Mouse (Mus musculus) monocyte, adult 5-6 weeks (primary cell): ENCODE measurements around the gene Gm45062. TPM values are rescaled to one million over a fixed set of nuclear protein-coding genes. Genes with fewer than 3 reads are reported as not detected.
A peak's percentile ranks its signal among the peaks of the same experiment; 100 is the strongest.

Experiments used
- ATAC-seq: fragments of 153-309, 156-312 bp; replicated peaks from 2 replicates; pipeline ENCODE4 v1.8.0; 2017; ENCODE audit warnings: mild to moderate bottlenecking; ENCODE audit not compliant: low TSS enrichment, insufficient number of reproducible peaks, severe bottlenecking, poor library complexity, low FRiP score
- total RNA-seq: library from RNA; stranded (forward); fragments of 200-1000, 200-491, 200-594 nt; gene quantifications from 3 replicates; pipeline ENCODE4 v1.2.3, GENCODE M21; 2017

Gm45062 gene
- total RNA-seq, 1 experiment from 2014 or later, result 11.0 TPM

- no peak for ATAC-seq
These were observed 230.8 kb downstream of the Gm45062 start for GRCm38 (mm10) chr6:8489938-8490585.

- ATAC-seq, result no peak
These were observed 233.0 kb downstream of the Gm45062 start for GRCm38 (mm10) chr6:8492248-8492647.

GRCm38 (mm10) chr6:8495109-8495826 is 236.0 kb downstream of the Gm45062 start:
- peak; percentile 76 for ATAC-seq

- no peak for ATAC-seq
These were observed 236.6 kb downstream of the Gm45062 start for GRCm38 (mm10) chr6:8495827-8496222.

GRCm38 (mm10) chr6:8497234-8497867 is 238.1 kb downstream of the Gm45062 start:
- no peak for ATAC-seq

GRCm38 (mm10) chr6:8497868-8498257 is 238.6 kb downstream of the Gm45062 start:
- ATAC-seq, result no peak

DNA sequence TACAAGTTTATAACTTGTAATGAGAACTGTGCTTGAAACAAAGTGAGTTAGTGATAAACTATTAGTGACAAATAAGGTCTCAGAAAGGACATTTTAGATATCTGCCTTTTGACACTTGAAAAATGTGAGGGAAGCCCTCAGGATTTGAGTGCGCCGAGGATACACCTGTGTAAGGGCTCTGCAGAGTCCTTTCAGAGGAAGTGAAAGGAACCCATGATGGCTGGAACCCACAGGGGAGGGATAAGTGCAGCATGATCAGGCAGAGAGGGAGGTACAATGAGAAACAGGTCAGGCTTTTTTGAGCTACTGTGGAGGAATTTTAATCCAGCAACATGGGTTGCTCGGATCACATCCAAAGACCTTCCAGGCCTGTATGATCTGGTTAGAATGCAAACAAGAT is 239.7 kb downstream of the Gm45062 start:
- no peak for ATAC-seq

- ATAC-seq, result no peak
These were observed 244.7 kb downstream of the Gm45062 start for GRCm38 (mm10) chr6:8503953-8504352.

DNA sequence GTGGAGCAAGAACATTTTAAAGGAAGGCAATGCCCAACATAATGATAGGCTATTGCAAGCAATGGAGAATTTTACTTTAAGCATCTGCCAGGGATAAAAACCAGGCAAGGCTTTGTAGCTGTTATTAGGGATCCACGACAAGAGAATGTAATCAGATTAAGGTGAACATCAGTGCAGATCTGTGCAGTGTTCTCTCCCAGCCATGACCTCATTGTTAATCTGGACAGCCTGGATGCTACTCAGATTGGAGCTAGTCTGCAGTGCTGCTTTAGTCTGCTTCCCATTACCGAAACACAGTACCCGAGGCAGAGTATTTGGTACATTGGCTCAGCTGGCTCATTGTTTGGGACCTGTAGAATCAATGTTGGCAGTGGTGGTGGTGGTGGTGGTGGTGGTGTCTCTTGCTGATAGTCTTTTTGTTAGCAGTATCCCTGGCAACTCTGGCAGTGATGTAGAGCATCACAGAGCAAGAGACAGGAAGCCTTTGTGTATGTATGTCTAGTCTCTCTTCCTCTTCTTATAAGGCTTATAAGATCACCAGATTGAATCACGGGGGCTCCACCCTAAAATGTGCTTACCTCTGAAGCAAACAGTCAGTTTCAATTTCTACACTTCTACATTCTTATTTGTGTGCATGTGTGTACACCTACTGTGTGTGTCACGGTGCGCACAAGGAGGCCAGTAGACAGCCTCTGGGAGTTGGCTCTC is 245.4 kb downstream of the Gm45062 start:
- ATAC-seq, result peak; percentile 32; the same call in 1 of the 2 replicates

GRCm38 (mm10) chr6:8506631-8507030 is 247.4 kb downstream of the Gm45062 start:
- ATAC-seq, result no peak

DNA sequence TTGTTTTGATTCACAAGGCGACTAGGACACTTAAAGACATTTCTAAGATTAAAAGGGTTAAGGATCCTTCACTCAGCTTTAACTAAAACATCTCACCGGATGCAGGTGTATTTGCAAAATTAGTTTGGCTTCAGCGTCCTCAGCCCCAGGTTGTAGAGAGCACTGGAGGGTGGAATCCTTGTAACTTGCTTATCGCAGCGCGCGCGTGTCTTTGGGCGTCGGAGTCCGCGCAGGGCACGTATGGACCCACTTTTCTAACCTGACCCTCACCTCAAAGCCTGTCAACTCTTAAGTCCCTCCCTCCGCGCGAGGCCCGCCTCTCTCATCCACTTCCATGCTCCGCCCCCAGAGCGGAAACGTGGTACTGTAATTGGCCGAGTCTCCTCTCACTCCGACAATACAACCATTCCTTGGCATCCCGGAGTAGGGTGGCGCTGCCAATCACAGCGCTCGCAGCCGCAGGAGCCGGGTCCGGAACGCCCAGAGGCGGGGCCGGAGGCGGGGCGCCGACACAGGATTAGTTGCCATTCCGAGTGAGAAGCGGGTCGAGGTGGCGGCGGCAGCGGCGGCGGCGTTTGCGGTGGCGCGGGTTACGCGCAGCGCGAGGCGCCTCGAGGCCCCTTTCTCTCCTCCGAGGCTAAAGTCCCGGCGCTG is 249.8 kb downstream of the Gm45062 start:
- peak; percentile 98 for ATAC-seq

GRCm38 (mm10) chr6:8509551-8509950 is 250.3 kb downstream of the Gm45062 start, which contains the start of gene Glcci1:
TSS of gene Glcci1 (plus strand) at chr6:8509600.
- ATAC-seq, result no peak

DNA sequence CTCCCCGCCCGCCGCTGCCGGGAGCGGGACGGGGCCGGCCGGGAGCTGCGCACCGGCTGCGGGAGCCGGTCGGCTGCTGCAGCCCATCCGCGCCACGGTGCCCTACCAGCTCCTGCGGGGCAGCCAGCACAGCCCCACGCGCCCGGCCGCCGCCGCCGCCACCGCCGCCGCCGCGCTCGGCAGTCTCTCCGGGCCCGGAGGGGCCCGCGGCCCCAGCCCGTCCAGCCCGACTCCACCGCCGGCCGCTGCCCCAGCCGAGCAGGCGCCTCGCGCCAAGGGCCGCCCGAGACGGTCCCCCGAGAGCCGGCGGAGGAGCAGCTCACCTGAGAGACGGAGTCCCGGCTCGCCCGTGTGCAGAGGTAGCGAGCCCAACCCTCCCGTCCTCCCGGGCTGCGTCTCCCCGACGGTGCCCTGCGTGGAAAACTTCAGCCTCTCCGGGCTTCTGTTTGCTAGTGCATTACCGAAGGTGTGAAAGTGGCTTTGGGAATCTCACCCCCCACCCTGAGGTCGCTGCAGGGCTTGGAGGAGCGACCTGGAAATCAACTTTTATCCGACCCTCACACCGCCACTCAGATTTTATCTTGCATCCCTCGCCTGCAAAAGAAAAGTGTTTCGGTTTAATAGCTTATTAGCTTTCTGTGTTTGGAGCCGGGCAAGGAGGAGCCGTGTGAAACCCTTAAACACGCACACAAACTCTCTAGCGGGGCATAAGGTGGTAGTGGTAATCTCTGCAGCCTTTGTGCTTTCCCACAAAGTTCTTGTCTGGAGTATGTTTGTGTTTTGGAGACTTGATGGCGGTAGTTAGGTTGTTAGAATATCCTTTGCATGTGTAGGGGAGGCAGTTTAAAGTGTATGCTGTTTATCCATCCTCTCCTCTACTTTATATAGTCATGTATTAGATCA is 251.0 kb downstream of the Gm45062 start:
- no peak for ATAC-seq

DNA sequence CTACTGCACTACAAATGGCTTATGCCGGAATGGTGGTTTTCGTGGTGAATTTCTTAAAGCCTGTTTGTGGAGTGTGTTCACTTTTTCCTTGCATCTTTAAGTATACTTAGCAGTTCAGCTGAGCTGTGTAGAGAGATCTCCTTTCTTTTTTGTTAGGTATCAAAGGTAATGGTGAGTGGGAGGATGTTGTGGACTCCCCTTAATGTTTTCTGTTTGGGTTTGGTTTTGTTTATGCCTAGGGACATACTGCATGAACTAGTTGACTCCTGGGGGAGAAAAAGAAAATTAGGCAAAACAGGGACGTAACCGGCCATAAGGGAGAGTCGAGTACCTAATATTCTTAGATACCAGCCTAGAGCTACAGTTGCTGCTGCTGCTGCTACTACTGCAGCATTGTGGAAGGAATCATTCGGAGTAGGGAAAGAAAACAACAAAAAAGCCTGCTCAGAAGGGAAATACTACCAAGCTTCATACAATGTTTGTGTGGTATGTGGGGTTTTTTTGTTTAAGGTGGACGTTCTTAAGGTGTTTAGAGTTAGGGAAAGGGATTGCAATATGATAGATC is 251.7 kb downstream of the Gm45062 start:
- no peak for ATAC-seq

DNA sequence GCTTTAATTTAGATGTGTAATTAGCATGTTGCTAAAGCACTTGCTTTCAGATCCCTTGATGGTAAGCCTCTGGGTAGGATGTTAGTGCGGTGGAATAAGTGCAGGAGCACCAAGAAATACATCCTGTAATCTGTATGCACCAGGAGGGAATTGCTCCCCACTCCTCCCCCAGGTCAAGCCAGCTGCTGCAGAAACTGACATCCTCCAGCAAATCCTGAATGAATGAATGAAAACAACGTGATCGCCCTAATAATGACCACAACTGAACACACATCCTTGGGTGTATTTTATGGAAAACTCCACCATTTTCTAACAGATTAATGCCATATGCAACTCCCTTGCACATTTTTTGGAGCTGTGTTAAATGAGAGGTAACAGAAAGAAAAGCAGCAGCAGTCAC is 252.2 kb downstream of the Gm45062 start:
- no peak for ATAC-seq

DNA sequence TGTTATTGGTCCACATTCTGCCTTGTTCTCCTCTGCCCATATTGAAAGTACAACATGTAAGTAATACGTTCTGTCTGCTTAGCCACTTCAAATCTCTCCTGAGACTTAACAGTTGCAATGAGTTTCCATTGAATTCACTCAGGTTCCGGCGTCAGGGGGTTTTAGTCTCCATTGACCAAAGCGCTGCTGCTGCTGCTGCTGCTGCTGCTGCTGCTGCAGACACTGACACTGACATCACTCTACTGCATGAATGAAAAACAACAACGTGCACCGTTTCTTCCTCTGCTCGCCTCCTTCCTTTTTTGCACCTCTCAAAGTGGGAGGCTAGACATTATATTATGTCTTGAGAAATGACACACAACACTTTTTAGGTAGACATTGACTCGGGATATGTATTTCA is 253.2 kb downstream of the Gm45062 start:
- no peak for ATAC-seq

GRCm38 (mm10) chr6:8519687-8520086 is 260.4 kb downstream of the Gm45062 start:
- no peak for ATAC-seq

DNA sequence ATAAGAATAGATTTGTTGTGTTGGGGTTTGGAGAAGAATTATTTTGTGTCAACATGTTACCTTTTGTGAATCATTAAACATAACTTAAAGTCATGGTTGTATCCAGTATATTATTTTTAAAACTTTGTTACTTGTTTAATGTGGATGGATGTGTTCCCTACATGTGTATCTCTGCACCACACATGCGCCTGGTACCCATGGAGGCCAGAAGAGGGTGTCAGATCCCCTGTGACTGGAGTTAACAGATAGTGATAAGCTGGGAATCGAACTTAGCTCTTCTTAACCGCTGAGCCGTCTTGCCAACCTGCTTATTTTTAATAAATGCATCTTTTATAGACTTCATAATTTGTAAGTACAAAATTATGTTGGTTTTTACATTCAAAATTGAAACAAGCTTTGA is 262.0 kb downstream of the Gm45062 start:
- no peak for ATAC-seq
